Mouse (Mus musculus): ENCODE results near the gene Slc25a47.

- TF ChIP-seq CTCF (IDR thresholded peaks at IDR 0.05; ENCODE audit: low read depth) (no peak), EP300 (IDR thresholded peaks at IDR 0.05; ENCODE audit: low read depth) (no peak)
These were observed 10.2 kb upstream of the Slc25a47 start for GRCm38 (mm10) chr12:108825561-108826224.
